Mouse (Mus musculus) myocyte (in vitro differentiated cells): ENCODE results near the gene Tent5b.
A peak's percentile ranks its signal among the peaks of the same experiment; 100 is the strongest.

ENCODE experiments used
- CEBPB ChIP-seq: IDR thresholded peaks from 2 replicates; pipeline ENCODE4 v1.6.1; 2011; ENCODE audit warnings: mild to moderate bottlenecking, moderate library complexity; ENCODE audit not compliant: poor library complexity, insufficient read depth, severe bottlenecking
- E2F4 ChIP-seq: IDR thresholded peaks from one replicate; pipeline ENCODE4 v1.6.1; 2011; ENCODE audit warnings: mild to moderate bottlenecking, control low read depth, moderate library complexity; ENCODE audit not compliant: insufficient read depth
- MAX ChIP-seq: IDR thresholded peaks from one replicate; pipeline ENCODE4 v1.6.1; 2011; ENCODE audit warnings: low read depth, mild to moderate bottlenecking, control low read depth
- MYOD1 ChIP-seq, 3 experiments: IDR thresholded peaks; one replicate each; pipeline ENCODE4 v1.6.1; 2011; ENCODE audit warnings: control low read depth in 2 of 3, low read depth in 2 of 3, mild to moderate bottlenecking in 2 of 3, moderate library complexity in 1 of 3; ENCODE audit not compliant: insufficient read length in 2 of 3, control insufficient read depth in 1 of 3
- MYOG ChIP-seq, 3 experiments: IDR thresholded peaks; one replicate each; pipeline ENCODE4 v1.6.1; 2011; ENCODE audit warnings: control low read depth in 2 of 3, low read depth in 2 of 3, mild to moderate bottlenecking in 2 of 3; ENCODE audit not compliant: insufficient read length in 2 of 3, control insufficient read depth in 1 of 3, insufficient read depth in 1 of 3
- POLR2A ChIP-seq: IDR thresholded peaks from one replicate; pipeline ENCODE4 v1.6.1; 2011; ENCODE audit warnings: low read depth, mild to moderate bottlenecking, control low read depth, moderate library complexity; ENCODE audit not compliant: insufficient read length
- POLR2AphosphoS2 ChIP-seq: IDR thresholded peaks from one replicate; pipeline ENCODE4 v1.6.1; 2011; ENCODE audit warnings: low read depth, control low read depth; ENCODE audit not compliant: insufficient read length
- REST ChIP-seq: IDR thresholded peaks from one replicate; pipeline ENCODE4 v1.6.1; 2011; ENCODE audit warnings: mild to moderate bottlenecking, control low read depth, moderate library complexity; ENCODE audit not compliant: insufficient read depth, insufficient read length
- SRF ChIP-seq: IDR thresholded peaks from one replicate; pipeline ENCODE4 v1.6.1; 2011; ENCODE audit warnings: low read depth; ENCODE audit not compliant: control insufficient read depth, insufficient read length
- TCF12 ChIP-seq: IDR thresholded peaks from one replicate; pipeline ENCODE4 v1.6.1; 2011; ENCODE audit warnings: mild to moderate bottlenecking, control low read depth; ENCODE audit not compliant: poor library complexity, insufficient read depth, severe bottlenecking
- TCF3 ChIP-seq: IDR thresholded peaks from one replicate; pipeline ENCODE4 v1.6.1; 2011; ENCODE audit warnings: low read depth, control low read depth; ENCODE audit not compliant: insufficient read length
- USF1 ChIP-seq: IDR thresholded peaks from one replicate; pipeline ENCODE4 v1.6.1; 2011; ENCODE audit warnings: low read depth, mild to moderate bottlenecking, control low read depth, moderate library complexity

GRCm38 (mm10) chr4:133439460-133440376, 40.2 kb upstream of the Tent5b start:
- TF ChIP-seq TCF12 (no peak), POLR2A (no peak), CEBPB (no peak), MAX (no peak), MYOG (IDR thresholded peaks at IDR 0.05; ENCODE audit: control insufficient read depth in 1 of 3, insufficient read depth in 1 of 3, insufficient read length in 2 of 3, low read depth in 2 of 3) (peak in 1 of 3 experiments; percentile 37), TCF3 (no peak), USF1 (no peak), REST (no peak), MYOD1 (IDR thresholded peaks at IDR 0.05; ENCODE audit: control insufficient read depth in 1 of 3, insufficient read length in 2 of 3, low read depth in 2 of 3) (peak in 2 of 3 experiments; percentile 21 to 56), POLR2AphosphoS2 (no peak), E2F4 (no peak), SRF (no peak)
